Mouse (Mus musculus): ENCODE measurements around the gene Cbarp. TPM values are rescaled to one million over a fixed set of nuclear protein-coding genes. Genes with fewer than 3 reads are reported as not detected.
"Not testable (repeated sequence)": the region's sequence is repeated elsewhere in the genome, so short reads cannot be mapped to it uniquely, and the experiment has no call there.

Gene Cbarp
- total RNA-seq, 2 experiments from 2014 or later = 3.7 to 5.1 TPM

- DNase-seq = no peak
Observed at GRCm38 (mm10) chr10:80170052-80170451, 29.4 kb upstream of the Cbarp start.

GRCm38 (mm10) chr10:80169651-80170050, 29.0 kb upstream of the Cbarp start:
- no peak for DNase-seq

DNA sequence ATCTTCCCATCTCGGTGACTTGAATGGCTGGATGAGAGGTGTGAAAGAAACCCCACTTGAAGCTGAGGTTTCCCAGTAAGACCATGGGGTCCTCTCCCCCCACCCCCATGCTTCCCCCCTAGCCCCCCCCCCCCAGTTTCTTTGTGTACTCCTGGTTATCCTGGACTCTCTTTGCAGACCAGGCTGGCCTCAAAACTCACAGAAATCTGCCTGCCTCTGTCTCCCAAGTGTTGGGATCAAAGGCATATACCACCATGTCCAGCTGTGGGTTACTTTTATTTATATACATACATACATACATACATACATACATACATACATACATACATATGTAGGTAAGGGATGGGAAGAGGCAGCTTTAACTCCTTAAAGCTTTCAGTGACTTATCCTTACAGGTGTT, 28.4 kb upstream of the Cbarp start:
- DNase-seq = no peak

- peak; percentile 97 for DNase-seq
Observed at GRCm38 (mm10) chr10:80168038-80168661, 27.5 kb upstream of the Cbarp start.

DNA sequence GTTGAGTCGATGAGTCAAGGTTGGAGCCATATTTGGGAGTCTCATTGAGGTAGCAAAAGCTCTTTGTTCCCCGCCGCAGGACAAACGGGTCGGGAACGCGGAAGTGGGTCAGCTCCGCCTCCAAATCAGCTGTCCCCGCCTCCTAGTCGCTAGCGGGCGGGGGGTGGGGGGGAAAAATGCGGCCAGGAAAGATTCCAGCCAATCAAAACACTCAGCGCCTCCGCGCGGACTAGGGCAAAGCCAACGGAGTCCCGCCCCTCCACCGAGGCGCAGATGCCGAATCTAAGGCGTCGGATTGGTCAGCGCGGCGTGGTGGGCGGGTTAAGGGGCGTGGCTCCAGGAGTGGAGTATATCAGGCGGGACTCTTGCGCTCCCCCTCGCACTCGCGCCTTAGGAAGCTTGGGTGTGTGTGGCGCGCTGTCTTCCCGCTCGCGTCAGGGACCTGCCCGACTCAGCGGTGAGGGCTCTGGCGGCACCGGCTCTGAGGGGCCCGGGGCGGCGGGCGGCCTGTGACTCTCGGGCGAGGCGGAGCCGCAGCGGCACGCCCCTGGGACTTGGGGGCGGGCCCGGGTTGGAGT, 26.9 kb upstream of the Cbarp start:
- DNase-seq = peak; percentile 100

DNA sequence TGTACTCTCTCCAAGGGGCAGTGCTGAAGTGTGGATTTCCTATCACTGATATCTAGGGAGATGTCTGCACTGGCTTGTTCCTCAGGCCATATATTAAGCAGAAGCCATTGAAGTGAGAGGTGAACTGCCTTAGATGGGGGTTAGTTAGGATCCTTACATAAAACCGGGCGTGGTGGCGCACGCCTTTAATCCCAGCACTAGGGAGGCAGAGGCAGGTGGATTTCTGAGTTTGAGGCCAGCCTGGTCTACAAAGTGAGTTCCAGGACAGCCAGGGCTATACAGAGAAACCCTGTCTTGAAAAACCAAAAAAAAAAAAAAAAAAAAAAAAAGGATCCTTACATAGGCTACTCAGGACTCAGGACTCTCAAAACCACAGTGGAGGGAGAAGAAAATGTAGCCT, 25.5 kb upstream of the Cbarp start:
- DNase-seq = not testable (repeated sequence)

- peak; percentile 75 for DNase-seq
Observed at GRCm38 (mm10) chr10:80165392-80166128, 24.9 kb upstream of the Cbarp start, which contains the start of gene Cirbp. Cirbp (plus strand) TSS chr10:80165985.

- peak; percentile 99 for DNase-seq
Observed at GRCm38 (mm10) chr10:80164998-80165344, 24.3 kb upstream of the Cbarp start.

DNA sequence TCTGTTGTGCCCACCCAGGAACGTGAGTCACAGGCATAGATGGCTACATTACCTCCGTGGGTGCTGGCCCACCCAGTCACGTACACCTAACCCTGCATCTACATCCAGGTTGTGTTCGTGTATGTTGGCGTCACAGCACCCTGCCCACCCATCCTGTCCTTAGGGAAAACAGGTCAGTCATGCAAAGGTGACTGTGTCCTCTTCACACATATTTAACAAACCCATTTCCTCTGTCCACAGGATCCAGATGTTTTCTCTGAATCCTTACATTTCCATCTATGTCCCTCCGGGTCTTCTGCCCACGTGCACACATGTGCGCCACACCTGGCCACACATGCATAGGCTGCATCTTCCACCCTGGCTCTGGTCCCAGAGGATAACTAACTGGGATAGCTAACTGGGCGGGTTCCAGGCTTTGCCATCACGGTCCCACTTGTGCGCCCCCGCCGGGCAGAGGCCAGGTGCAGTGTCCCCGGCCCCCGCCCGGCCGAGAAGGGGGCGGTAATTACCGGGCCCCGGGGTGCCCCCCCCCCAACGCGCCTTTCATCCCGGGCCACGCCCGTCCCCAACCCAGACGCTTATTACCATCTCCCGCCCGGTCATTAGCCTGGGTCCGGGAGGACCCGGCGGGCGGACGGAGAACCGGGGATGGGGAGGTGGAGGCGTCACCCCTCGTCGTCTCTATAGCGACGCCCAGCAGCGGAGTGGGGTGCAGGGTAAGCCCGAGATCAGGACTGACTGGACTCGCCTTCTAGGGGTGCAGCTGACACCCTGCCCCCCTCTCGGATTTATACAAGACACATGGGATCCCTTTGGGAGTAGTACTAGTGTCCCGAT, 23.7 kb upstream of the Cbarp start:
- peak; percentile 52 for DNase-seq

DNA sequence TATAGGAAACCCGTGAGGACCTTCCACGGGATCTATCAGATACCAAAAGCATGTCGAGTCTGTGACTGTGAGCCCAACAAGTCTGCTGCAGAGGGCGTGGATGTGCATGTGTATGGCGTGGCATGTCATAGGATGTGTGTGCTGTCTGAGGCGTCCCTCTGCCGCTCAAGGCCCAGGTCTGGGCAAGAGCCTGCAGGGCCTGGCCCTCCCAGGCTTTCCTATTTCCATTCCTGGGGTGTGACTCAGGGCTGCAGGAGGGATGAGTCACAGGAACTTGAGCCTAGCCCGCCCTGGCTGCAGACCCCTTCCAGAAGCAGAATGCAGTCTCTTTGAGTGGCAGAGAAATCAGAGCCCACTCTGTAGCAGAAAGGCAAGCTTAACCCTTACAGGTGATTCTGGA, 23.1 kb upstream of the Cbarp start:
- DNase-seq = peak; percentile 53

GRCm38 (mm10) chr10:80162716-80163299, 22.2 kb upstream of the Cbarp start:
- DNase-seq = peak; percentile 13

GRCm38 (mm10) chr10:80162243-80162608, 21.6 kb upstream of the Cbarp start:
- DNase-seq = no peak

DNA sequence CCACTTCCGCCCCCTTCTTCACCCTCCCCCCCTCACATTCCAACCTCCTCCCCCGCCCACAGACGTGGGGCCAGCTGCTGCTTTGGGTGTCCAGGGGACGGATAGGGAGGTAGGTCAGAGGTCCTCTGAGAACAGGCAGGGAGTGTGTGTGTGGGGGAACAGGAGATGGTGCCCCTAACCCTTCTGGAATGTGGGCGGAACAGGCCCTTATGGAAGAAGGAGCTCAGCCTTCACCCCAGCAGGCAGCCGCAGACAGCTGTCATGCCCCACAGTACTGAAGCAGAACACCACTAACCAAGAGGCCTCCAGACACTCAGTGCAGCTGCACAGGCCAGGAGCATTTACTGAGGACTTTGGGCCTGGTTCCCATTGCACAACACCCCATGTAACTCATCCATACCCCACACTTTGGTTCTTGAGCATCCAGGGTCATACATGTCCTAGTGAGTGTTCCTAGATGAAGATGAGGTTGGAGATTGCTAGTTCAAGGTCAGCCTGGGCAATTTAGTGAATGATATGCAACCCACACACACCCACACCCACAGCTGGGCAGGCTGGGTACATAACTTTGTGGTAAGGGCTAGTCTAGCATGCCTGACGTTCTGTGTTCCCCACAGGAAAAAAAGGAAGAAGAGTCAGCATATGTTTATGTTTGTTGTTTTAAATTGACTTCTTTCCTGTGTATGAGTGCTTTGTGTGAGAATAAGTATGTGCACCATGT, 21.0 kb upstream of the Cbarp start:
- DNase-seq = peak; percentile 49

DNA sequence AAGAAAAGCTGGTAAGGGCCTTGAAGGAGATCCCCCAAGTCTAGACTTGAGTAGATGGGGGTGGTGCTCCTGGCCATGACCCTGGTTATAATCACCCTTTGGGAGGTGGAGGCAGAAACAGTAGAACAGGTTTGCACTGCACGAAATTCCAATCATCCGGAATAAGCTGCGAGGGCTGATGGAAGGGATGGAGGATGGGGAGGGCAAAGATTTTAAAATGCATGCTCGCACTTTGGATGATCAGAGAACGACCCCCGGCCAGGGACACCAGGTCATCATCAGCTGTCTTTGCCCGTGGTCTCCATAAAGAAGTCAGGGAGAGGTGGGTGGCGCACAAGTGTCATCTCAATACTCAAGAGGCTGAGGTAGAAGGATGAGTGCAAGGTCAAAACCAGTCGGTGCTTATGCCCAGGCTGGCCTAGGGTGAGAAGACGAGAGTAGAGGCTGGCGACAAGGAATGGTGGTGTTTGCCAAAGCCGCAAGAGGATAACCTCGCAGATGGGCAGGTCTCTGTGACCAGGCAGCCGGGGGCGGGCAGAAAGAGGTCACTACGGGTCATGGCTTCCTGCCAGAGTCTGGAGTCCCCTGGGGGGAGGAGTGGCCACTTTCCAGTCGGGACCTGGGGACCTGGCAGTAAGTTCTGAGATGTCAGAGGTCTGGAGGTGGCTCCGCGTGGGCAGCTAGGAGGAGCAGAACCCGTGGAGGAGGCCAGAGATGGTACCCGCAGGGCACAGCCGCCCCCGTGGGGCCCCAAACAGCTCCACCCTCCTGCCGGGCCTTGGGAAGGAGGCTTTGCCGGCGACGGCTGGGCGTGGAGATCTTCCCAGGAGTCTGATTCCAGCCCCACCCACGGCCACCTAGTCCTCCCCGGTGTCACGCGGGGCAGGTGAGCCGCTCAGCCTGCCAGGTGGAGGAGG, 20.1 kb upstream of the Cbarp start:
- peak; percentile 93 for DNase-seq

GRCm38 (mm10) chr10:80159561-80160454, 19.2 kb upstream of the Cbarp start:
- peak; percentile 99 for DNase-seq

- DNase-seq = peak; percentile 67
Observed at GRCm38 (mm10) chr10:80159021-80159560, 18.5 kb upstream of the Cbarp start.

GRCm38 (mm10) chr10:80158307-80158986, 17.8 kb upstream of the Cbarp start:
- DNase-seq = peak; percentile 76

DNA sequence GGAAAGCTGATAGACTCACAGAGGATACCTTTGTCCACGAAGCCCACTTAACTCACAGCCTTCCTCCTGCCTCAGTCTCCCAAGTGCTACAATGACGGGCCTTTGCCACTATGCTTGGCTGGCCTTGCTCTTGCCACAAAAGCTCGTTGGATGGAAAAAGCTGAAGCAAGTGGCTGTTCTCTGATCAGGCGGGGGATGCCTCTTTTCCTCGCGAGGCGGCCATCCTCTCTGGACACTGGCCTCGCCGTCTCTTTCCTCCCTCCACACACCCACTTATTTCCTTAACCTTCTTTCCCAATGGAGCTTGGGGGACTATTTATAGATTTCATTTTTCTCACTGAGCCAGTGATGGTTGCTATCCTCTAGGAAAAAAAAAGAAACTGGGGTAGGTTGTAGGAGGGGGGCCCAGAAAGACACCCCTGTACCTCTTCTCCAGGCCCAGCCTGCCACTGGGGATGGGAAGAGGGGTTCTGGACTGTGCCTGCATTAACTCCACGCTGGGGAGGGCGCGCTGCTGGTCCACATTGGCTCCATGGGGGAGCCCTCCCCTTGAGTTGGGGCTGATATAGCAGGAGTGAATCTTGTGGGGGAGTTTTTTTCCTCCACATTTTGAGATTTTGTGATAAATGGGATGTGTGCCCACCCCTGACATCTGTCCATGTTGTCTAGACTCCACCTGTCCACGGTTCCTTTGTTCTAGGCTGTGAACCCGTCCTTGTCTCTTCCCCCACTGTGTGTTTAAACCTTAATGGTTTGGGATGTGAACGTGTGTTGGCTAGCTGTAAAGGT, 16.7 kb upstream of the Cbarp start:
- no peak for DNase-seq
